Mouse (Mus musculus): Measurements from ENCODE around the gene 0610030E20Rik.

The 0610030E20Rik gene

GRCm38 (mm10) chr6:72346261-72346660 lies 856 bp upstream of the 0610030E20Rik start:
- in situ Hi-C loops (cut with MboI, MseI) = no loop called here

- in situ Hi-C loops (cut with MboI, MseI) = no loop called here
These were observed 1.3 kb downstream of the 0610030E20Rik start for GRCm38 (mm10) chr6:72348411-72348810.

DNA sequence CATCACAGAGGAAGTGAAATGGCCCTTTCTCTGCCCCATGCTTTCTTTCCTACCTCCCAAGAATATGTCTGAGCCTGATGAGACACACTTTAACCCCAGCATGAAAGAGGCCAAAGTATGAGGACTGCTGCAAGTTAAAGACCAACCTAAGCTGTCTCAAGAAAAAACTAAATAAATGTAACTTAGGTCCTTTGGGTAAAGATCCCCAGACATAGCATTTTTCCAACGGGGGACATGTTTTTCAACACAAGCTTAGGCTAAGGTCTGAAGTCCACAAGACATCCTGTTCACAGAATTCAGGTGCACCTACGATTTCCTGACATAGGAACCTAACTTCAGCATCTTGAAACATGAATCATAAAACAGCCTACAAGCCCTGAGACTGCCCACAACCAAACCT lies 3.1 kb downstream of the 0610030E20Rik start:
- in situ Hi-C loops (cut with MboI, MseI) = no loop called here

- in situ Hi-C loops (cut with MboI, MseI) = no loop called here
These were observed 5.7 kb downstream of the 0610030E20Rik start for GRCm38 (mm10) chr6:72352636-72353405.

DNA sequence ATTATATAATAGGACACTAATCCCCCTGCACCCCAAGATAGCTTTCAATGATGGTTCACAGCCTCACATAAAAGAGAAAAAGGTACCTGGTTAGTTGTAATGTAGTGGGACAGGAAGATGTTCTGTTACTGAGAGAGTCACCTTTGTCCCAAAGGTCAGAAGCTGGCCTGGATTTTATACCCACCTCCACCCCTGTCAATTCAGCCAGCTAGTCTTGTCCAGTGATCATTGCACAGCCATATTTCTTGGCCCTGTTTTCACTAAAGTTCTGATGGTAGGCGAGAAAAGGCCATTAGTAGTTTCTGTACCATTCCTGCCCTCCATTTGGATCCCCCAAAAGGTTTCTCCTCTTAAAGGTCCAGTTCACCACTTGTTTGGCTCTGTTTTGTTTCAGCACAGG lies 6.9 kb downstream of the 0610030E20Rik start:
- in situ Hi-C loops (cut with MboI, MseI) = no loop called here

- in situ Hi-C loops (cut with MboI, MseI) = no loop called here
These were observed 8.2 kb downstream of the 0610030E20Rik start, which contains the start of gene Tmem150a for GRCm38 (mm10) chr6:72355066-72355911. Gene Tmem150a (plus strand): TSS chr6:72355447.

DNA sequence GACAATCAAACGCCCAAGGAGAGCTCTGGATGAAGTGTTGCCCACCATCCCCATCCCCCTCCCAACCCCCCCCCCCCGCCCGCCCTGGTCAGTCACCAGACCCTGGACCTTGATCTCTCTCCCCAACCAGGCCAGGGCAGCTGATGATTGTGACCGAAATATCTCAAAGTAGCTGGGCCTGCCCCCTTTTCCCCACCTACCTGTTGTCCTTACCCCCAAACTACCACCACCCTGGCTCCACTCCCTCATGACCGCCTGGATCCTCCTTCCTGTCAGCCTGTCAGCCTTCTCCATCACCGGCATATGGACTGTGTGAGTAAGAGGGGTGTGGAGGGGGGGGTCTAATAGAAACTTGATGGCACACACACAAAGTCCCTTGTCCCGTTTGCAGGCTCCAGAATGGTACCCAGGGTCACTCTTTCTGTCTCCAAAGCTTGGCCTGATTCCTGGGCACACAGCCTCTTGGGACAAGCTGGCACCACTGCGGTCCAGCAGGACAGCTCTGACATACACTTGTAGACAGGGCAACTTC lies 8.9 kb downstream of the 0610030E20Rik start:
- in situ Hi-C loops (cut with MboI, MseI) = no loop called here

DNA sequence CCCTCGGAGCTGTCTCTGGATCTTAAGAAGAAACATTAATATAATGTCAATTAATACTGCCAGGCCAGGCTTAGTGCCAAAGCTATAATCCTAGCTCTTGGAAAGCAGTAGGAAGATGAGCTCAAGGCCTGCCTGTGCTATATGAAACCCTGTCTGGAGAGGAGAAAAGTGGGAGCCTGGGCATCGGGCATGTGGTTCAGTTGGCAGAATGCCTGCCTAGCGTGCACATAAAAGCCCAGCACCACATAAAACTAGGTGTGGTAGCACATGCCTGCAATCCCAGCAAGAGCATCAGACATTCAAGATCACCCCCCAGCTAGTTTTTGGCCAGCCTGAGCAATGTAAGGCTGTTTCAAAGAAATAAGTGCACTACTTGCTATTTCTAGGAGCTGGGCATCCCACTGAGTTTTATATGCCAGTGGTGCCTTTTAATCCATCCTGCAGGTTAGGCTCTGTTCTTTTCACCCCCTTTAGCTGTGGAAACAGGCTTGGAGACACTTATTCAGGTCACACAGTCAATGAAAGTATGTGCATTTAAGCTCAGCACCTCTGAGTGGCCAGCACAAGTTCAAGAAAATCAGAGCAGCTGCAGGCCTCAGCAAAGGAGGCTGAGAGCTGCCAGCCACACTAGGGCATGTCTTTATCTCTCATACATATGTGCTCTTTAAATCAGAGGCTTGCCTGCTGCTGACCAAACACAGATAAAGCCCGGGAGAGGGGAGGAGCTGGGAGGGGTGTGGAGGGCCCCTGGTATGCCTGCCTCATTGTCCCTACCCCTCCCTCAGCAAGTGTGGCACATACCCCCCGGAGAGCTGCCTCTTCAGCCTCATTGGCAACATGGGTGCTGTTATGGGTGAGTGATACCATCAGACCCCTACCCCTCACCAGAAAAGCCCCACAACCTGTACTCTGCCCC lies 10.3 kb downstream of the 0610030E20Rik start:
- in situ Hi-C loops (cut with MboI, MseI) = no loop called here

- in situ Hi-C loops (cut with MboI, MseI) = no loop called here
These were observed 11.1 kb downstream of the 0610030E20Rik start for GRCm38 (mm10) chr6:72358086-72358764.

- in situ Hi-C loops (cut with MboI, MseI) = no loop called here
These were observed 12.2 kb downstream of the 0610030E20Rik start for GRCm38 (mm10) chr6:72359343-72359742.

DNA sequence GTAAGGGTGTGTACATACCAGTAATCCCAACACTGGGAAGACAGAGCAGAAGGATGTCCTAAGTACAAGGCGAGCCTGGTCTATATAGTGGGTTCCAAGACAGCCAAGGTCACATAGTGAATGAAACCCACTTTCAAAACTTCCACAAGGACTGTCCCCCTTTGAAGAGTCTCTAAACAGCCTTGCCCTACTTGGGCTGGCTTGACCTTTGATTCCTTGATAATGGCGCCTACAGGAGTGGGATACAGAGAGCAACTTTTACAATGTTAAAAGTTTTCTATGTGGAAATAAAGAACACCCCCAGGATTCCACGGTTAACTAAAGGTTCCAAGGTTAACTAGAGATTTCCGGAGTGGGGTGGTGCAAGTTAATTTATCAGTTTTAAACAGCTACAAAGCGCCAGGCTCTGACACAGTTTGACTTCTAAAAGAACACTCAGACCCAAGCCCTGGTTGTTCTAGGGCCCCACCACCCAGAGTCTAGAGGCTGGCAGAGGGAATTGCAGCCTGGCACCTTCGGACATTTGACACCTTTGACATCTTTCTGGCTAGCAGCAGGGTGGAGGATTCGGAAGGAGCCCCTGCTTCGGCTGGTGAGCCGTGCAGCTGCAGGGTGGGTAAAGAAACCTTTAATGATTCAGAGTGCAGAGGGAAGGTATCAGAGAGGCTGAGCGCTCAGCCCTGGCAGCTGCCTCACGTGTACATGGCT lies 12.9 kb downstream of the 0610030E20Rik start:
- in situ Hi-C loops (cut with MboI, MseI) = no loop called here

DNA sequence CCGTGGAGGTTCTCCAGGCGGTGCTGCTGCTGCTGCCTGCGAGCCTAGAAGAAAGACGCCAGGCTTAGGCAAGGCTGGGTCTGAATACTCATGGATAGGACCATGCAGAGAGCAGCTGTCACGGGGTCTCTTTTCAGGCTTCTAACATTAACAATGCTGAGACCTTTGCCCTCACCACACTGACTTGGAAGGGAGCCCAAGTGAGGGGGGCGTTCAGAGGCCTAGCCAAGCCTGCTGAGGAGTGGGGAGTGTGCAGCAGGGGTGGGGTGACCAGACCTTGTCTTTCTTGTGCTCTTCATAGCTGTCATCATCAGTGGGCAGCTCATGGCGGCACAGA lies 13.4 kb downstream of the 0610030E20Rik start:
- in situ Hi-C loops (cut with MboI, MseI) = no loop called here

DNA sequence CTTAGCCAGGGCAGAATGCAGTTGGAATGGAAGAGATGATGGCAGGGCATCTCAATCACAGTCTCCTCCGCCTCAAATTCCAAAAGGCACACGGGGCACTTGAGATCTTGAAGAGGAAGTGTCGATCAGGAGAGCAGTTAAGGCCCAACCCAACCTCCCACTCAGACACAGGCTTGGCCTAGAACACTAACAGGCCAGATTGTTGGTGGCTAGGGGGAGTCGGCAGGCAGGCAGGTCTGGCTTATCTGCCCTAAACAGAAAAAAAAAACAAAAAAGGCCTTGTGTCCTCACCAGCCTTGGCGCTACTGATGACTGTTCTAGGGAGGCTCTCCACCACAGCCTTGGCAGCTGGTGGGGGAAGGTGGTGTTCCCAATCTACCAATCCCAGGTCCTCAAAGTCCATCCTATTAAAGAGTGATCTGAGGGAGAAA lies 14.0 kb downstream of the 0610030E20Rik start:
- in situ Hi-C loops (cut with MboI, MseI) = no loop called here

GRCm38 (mm10) chr6:72362132-72363028 lies 15.3 kb downstream of the 0610030E20Rik start:
- in situ Hi-C loops (cut with MboI, MseI) = no loop called here

GRCm38 (mm10) chr6:72364009-72364408 lies 16.9 kb downstream of the 0610030E20Rik start:
- in situ Hi-C loops (cut with MboI, MseI) = no loop called here

GRCm38 (mm10) chr6:72364985-72365384 lies 17.9 kb downstream of the 0610030E20Rik start:
- in situ Hi-C loops (cut with MboI, MseI) = no loop called here

DNA sequence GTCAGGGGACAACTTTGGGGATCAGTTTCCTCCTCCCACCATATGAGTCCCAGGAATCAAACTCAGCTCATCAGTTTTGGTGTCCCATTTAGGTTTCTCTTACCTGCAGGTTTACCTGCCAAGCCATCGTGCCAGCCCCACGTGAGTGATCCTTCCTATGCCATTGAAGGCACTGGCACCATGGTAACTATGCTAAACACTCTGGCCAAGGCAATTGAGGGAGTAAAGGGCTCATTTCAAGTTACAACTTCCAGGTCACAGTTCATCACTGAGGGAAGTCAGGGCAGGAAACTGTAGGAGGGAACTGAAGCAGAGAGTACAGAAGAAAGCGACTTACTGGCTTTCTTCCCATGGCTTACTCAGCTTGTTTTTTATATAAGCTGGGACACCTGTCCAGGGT lies 19.2 kb downstream of the 0610030E20Rik start:
- in situ Hi-C loops (cut with MboI, MseI) = no loop called here

DNA sequence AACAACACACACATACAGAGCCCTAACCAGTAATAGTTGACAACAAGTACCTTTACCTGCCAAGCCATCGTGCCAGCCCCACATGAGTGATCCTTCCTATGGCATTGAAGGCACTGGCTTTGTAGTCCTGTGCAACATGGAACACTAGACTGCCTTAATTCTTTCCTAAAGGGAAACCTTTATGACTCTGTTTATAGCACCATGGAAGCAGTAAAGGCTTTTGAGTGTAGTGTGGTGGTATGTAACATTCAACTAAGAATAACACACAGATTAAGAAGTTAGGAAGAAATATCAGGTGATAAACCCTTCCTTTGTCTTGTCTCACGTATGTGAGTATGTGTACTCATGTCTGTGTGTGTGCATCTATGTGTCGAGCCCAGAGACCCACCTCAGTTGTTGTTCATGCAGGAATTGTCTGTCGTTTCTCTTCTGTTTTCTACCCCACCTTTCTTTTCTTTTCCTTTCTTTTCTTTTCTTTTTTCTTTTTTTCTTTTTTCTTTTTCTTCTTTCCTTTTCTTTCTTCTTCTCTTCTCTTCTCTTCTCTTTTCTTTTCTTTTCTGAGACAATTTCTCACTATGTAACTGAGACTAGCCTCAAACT lies 19.8 kb downstream of the 0610030E20Rik start, which contains the start of gene Rnf181:
Gene Rnf181 (minus strand): TSS at position 113 of the 600 bp plus-strand sequence.
- in situ Hi-C loops (cut with MboI, MseI) = no loop called here
